Mouse (Mus musculus) regulatory T cell (primary cell): ENCODE data around the gene Pgm5.

Experiments used
- in situ Hi-C: fragments of 300-600 bp; cut with MboI, MseI; formaldehyde crosslinking; loops from one replicate; pipeline ENCODE4 v1.15.1; 2025; ENCODE audit warnings: high pct_unique_total_duplicates

The Pgm5 gene

GRCm38 (mm10) chr19:24871037-24871635 is 9.5 kb upstream of the Pgm5 start:
- in situ Hi-C loops, result loop anchor here (5.0 kb wide), 2 partner anchors 169 to 244 kb away; no protein-coding TSS in a partner anchor

GRCm38 (mm10) chr19:24865436-24865835 is 3.8 kb upstream of the Pgm5 start:
- in situ Hi-C loops, result no loop called here

- in situ Hi-C loops, result no loop called here
Measured at GRCm38 (mm10) chr19:24861276-24861611, 411 bp downstream of the Pgm5 start.

GRCm38 (mm10) chr19:24851456-24852315 is 10.0 kb downstream of the Pgm5 start:
- in situ Hi-C loops, result loop anchor here (10.0 kb wide), 1 partner anchor 137 kb away; no protein-coding TSS in a partner anchor

- in situ Hi-C loops, result no loop called here
Measured at GRCm38 (mm10) chr19:24848844-24849243, 12.8 kb downstream of the Pgm5 start.

- in situ Hi-C loops, result no loop called here
Measured at GRCm38 (mm10) chr19:24848345-24848744, 13.3 kb downstream of the Pgm5 start.

- in situ Hi-C loops, result no loop called here
Measured at GRCm38 (mm10) chr19:24845007-24845546, 16.6 kb downstream of the Pgm5 start.

- in situ Hi-C loops, result no loop called here
Measured at GRCm38 (mm10) chr19:24842080-24842479, 19.6 kb downstream of the Pgm5 start.

- in situ Hi-C loops, result no loop called here
Measured at GRCm38 (mm10) chr19:24824517-24824916, 37.1 kb downstream of the Pgm5 start.

GRCm38 (mm10) chr19:24815661-24816221 is 45.9 kb downstream of the Pgm5 start:
- in situ Hi-C loops, result no loop called here

GRCm38 (mm10) chr19:24812861-24813293 is 48.8 kb downstream of the Pgm5 start:
- in situ Hi-C loops, result no loop called here

GRCm38 (mm10) chr19:24812106-24812810 is 49.4 kb downstream of the Pgm5 start:
- in situ Hi-C loops, result no loop called here

- in situ Hi-C loops, result no loop called here
Measured at GRCm38 (mm10) chr19:24811451-24811850, 50.2 kb downstream of the Pgm5 start.

- in situ Hi-C loops, result no loop called here
Measured at GRCm38 (mm10) chr19:24806013-24806412, 55.6 kb downstream of the Pgm5 start.

GRCm38 (mm10) chr19:24797606-24798005 is 64.0 kb downstream of the Pgm5 start:
- in situ Hi-C loops, result no loop called here

GRCm38 (mm10) chr19:24794350-24794749 is 67.3 kb downstream of the Pgm5 start:
- in situ Hi-C loops, result no loop called here

GRCm38 (mm10) chr19:24793545-24794139 is 68.0 kb downstream of the Pgm5 start:
- in situ Hi-C loops, result no loop called here

GRCm38 (mm10) chr19:24792876-24793275 is 68.8 kb downstream of the Pgm5 start:
- in situ Hi-C loops, result no loop called here

- in situ Hi-C loops, result loop anchor here (10.0 kb wide), 1 partner anchor 61 kb away; no protein-coding TSS in a partner anchor
Measured at GRCm38 (mm10) chr19:24785898-24786297, 75.8 kb downstream of the Pgm5 start.

GRCm38 (mm10) chr19:24785056-24785675 is 76.5 kb downstream of the Pgm5 start:
- in situ Hi-C loops, result loop anchor here (10.0 kb wide), 1 partner anchor 60 kb away; no protein-coding TSS in a partner anchor

GRCm38 (mm10) chr19:24783736-24784135 is 77.9 kb downstream of the Pgm5 start:
- in situ Hi-C loops, result loop anchor here (10.0 kb wide), 1 partner anchor 59 kb away; no protein-coding TSS in a partner anchor
